Mouse (Mus musculus) kidney, embryonic 14.5 days (tissue): ENCODE results near the gene Xrcc1. TPM values are rescaled to one million over a fixed set of nuclear protein-coding genes. Genes with fewer than 3 reads are reported as not detected.
A peak's percentile ranks its signal among the peaks of the same experiment; 100 is the strongest.

Experiments used
- ATAC-seq: fragments of 200-750 bp; cut with Nextera tagmentation; 2 replicates; pipeline ENCODE4 v1.8.0; 2017; ENCODE audit warnings: moderate number of reproducible peaks, mild to moderate bottlenecking, moderate TSS enrichment, moderate library complexity; ENCODE audit not compliant: low FRiP score, low TSS enrichment
- H3K27ac ChIP-seq: fragments of 300-500 bp; sonication (generic); 2 replicates; pipeline ENCODE4 v1.5.1; 2014; ENCODE audit warnings: low read depth, mild to moderate bottlenecking, low read length, moderate library complexity, mixed read lengths
- H3K27me3 ChIP-seq: fragments of 300-500 bp; sonication (generic); 2 replicates; pipeline ENCODE4 v1.6.1; 2014; ENCODE audit warnings: mild to moderate bottlenecking, low read length; ENCODE audit not compliant: control insufficient read depth, insufficient read depth
- H3K36me3 ChIP-seq: fragments of 300-500 bp; sonication (generic); 2 replicates; pipeline ENCODE4 v1.6.1; 2014; ENCODE audit warnings: low read length, mixed read lengths; ENCODE audit not compliant: control insufficient read depth, insufficient read depth
- H3K4me1 ChIP-seq: fragments of 300-500 bp; sonication (generic); 2 replicates; pipeline ENCODE4 v1.6.1; 2014; ENCODE audit warnings: low read length, mixed read lengths; ENCODE audit not compliant: control insufficient read depth, insufficient read depth
- H3K4me2 ChIP-seq: fragments of 300-500 bp; sonication (generic); replicated peaks from 2 replicates; pipeline ENCODE4 v1.6.1; 2014; ENCODE audit warnings: low read depth, mild to moderate bottlenecking, low read length
- H3K4me3 ChIP-seq: fragments of 300-500 bp; sonication (generic); 2 replicates; pipeline ENCODE4 v1.5.1; 2014; ENCODE audit warnings: mild to moderate bottlenecking, low read length
- H3K9ac ChIP-seq: fragments of 300-500 bp; sonication (generic); 2 replicates; pipeline ENCODE4 v1.6.1; 2014; ENCODE audit warnings: low read depth, mild to moderate bottlenecking, low read length, moderate library complexity
- H3K9me3 ChIP-seq: fragments of 300-500 bp; sonication (generic); 2 replicates; pipeline ENCODE4 v1.6.1; 2016; ENCODE audit warnings: low read length; ENCODE audit not compliant: control insufficient read depth
- WGBS: fragments of 180-500 bp; shearing (Covaris S2); extraction: QIAGEN DNeasy Blood & Tissue Kit; methylation state at CpG from one replicate; pipeline ENCODE4 v1.1.7; 2014; 5-methylcytosine and 5-hydroxymethylcytosine counted together
- polyA plus RNA-seq: library from polyadenylated mRNA; unstranded; fragments of >200 nt; fragmentation: Nextera tagmentation; extraction: Ambion mirVana; gene quantifications from 2 replicates; pipeline ENCODE4 v1.2.1, GENCODE M21; 2014

Xrcc1 gene
- polyA plus RNA-seq, 1 experiment from 2014 or later = 136 TPM

GRCm38 (mm10) chr7:24546634-24547389 lies 723 bp downstream of the Xrcc1 start:
- peaks cover 15% of the 10 kb centered on the region for H3K4me1 ChIP-seq
- peak overlapping the region; percentile 89 for H3K27ac ChIP-seq
- H3K4me2 ChIP-seq = peak overlapping the region; percentile 76
- no peaks in the 10 kb centered on the region for H3K9me3 ChIP-seq
- peaks cover 26% of the 10 kb centered on the region for H3K36me3 ChIP-seq
- H3K9ac ChIP-seq = peak overlapping the region; percentile 80
- no peaks in the 10 kb centered on the region for H3K27me3 ChIP-seq
- under 1% methylated on average over 55 of the region's 57 CpGs for WGBS
- peak overlapping the region; percentile 91 for H3K4me3 ChIP-seq
- ATAC-seq = peak; percentile 98

GRCm38 (mm10) chr7:24547534-24548036 lies 1.5 kb downstream of the Xrcc1 start:
- Histone ChIP-seq H3K27me3 (no peaks in the 10 kb centered on the region), H3K9me3 (no peaks in the 10 kb centered on the region), H3K4me1 (peaks cover 15% of the 10 kb centered on the region), H3K27ac (peak overlapping the region; percentile 77; the same call in 1 of the 2 replicates), H3K4me2 (peak overlapping the region; percentile 76), H3K9ac (peak overlapping the region; percentile 80), H3K36me3 (peaks cover 34% of the 10 kb centered on the region), H3K4me3 (peak overlapping the region; percentile 91)
- 20% methylated on average over 13 of the region's 13 CpGs for WGBS
- no peak for ATAC-seq

GRCm38 (mm10) chr7:24551985-24552759 lies 6.1 kb downstream of the Xrcc1 start:
- Histone ChIP-seq H3K9ac (no peak overlapping the region), H3K4me1 (peaks cover 11% of the 10 kb centered on the region), H3K36me3 (peaks cover 61% of the 10 kb centered on the region), H3K4me3 (no peak overlapping the region), H3K27ac (no peak overlapping the region), H3K27me3 (no peaks in the 10 kb centered on the region), H3K9me3 (no peaks in the 10 kb centered on the region), H3K4me2 (no peak overlapping the region)
- ATAC-seq = no peak
- 74% methylated on average over 12 of the region's 12 CpGs for WGBS

GRCm38 (mm10) chr7:24555786-24556185 lies 9.7 kb downstream of the Xrcc1 start:
- H3K4me2 ChIP-seq = no peak overlapping the region
- H3K9ac ChIP-seq = no peak overlapping the region
- H3K27ac ChIP-seq = no peak overlapping the region
- H3K9me3 ChIP-seq = no peaks in the 10 kb centered on the region
- WGBS = 79% methylated on average over 10 of the region's 10 CpGs
- ATAC-seq = 0 out of 2 replicates have a peak, but pooled peaks have one; percentile 24
- H3K27me3 ChIP-seq = no peaks in the 10 kb centered on the region
- H3K36me3 ChIP-seq = peaks cover 51% of the 10 kb centered on the region
- no peak overlapping the region for H3K4me3 ChIP-seq
- H3K4me1 ChIP-seq = 0 out of 2 replicates have a peak, but pooled peaks cover 2% of the 10 kb centered on the region

- peaks cover 53% of the 10 kb centered on the region for H3K36me3 ChIP-seq
- H3K4me3 ChIP-seq = no peak overlapping the region
- H3K9ac ChIP-seq = no peak overlapping the region
- 82% methylated on average over 4 of the region's 4 CpGs for WGBS
- no peaks in the 10 kb centered on the region for H3K9me3 ChIP-seq
- ATAC-seq = no peak
- H3K27ac ChIP-seq = no peak overlapping the region
- H3K27me3 ChIP-seq = no peaks in the 10 kb centered on the region
- no peak overlapping the region for H3K4me2 ChIP-seq
- no peaks in the 10 kb centered on the region for H3K4me1 ChIP-seq
These were observed 15.4 kb downstream of the Xrcc1 start for GRCm38 (mm10) chr7:24561450-24561849.

GRCm38 (mm10) chr7:24563191-24563836 lies 17.2 kb downstream of the Xrcc1 start:
- Histone ChIP-seq H3K4me3 (no peak overlapping the region), H3K27me3 (no peaks in the 10 kb centered on the region), H3K4me1 (no peaks in the 10 kb centered on the region), H3K4me2 (no peak overlapping the region), H3K9ac (no peak overlapping the region), H3K27ac (no peak overlapping the region), H3K36me3 (peaks cover 67% of the 10 kb centered on the region), H3K9me3 (no peaks in the 10 kb centered on the region)
- ATAC-seq = no peak
- WGBS = 53% methylated on average over 8 of the region's 8 CpGs

GRCm38 (mm10) chr7:24563837-24564206 lies 17.7 kb downstream of the Xrcc1 start:
- no peak overlapping the region for H3K4me3 ChIP-seq
- WGBS = 81% methylated on average over 4 of the region's 4 CpGs
- H3K36me3 ChIP-seq = peaks cover 72% of the 10 kb centered on the region
- no peak overlapping the region for H3K9ac ChIP-seq
- H3K4me1 ChIP-seq = no peaks in the 10 kb centered on the region
- no peaks in the 10 kb centered on the region for H3K9me3 ChIP-seq
- H3K27ac ChIP-seq = no peak overlapping the region
- ATAC-seq = no peak
- no peaks in the 10 kb centered on the region for H3K27me3 ChIP-seq
- no peak overlapping the region for H3K4me2 ChIP-seq

GRCm38 (mm10) chr7:24564607-24565265 lies 18.6 kb downstream of the Xrcc1 start:
- peak; percentile 25; the same call in 1 of the 2 replicates for ATAC-seq
- no peak overlapping the region for H3K4me3 ChIP-seq
- H3K27ac ChIP-seq = no peak overlapping the region
- no peak overlapping the region for H3K9ac ChIP-seq
- 66% methylated on average over 6 of the region's 6 CpGs for WGBS
- no peaks in the 10 kb centered on the region for H3K4me1 ChIP-seq
- H3K4me2 ChIP-seq = no peak overlapping the region
- H3K36me3 ChIP-seq = peaks cover 72% of the 10 kb centered on the region
- no peaks in the 10 kb centered on the region for H3K9me3 ChIP-seq
- H3K27me3 ChIP-seq = no peaks in the 10 kb centered on the region
